Mouse (Mus musculus) retina, postnatal 1 day (tissue): ENCODE measurements around the gene Bcr.
"Not testable (repeated sequence)": the region's sequence is repeated elsewhere in the genome, so short reads cannot be mapped to it uniquely, and the experiment has no call there.

Experiments
- DNase-seq: peaks from one replicate; pipeline ENCODE4 v3.0.0-alpha.2; 2012

Gene Bcr

GRCm38 (mm10) chr10:75060217-75060842 lies at the start of gene Bcr:
TSS of gene Bcr (plus strand) at chr10:75060592.
- DNase-seq: peak; percentile 86

DNA sequence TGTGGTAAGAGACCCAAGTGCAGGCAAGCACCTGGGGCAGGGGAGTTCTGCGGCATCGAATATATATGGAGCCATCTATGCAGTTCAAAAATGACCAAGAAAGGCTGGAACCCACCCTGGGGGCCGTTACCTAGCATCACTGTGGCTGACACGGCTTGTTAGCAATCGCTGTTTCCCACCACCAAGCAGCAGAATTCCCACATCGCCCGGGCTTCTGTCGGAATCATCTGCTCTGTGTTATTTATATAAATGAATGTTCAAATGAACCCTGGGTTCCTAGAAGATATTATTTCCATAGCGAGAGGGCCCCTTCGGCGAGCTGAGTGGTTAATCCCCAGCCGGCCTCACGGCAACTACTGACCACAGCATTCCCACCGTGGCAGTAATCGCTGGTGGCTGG lies 49.7 kb upstream of the Bcr start:
- no peak for DNase-seq

DNA sequence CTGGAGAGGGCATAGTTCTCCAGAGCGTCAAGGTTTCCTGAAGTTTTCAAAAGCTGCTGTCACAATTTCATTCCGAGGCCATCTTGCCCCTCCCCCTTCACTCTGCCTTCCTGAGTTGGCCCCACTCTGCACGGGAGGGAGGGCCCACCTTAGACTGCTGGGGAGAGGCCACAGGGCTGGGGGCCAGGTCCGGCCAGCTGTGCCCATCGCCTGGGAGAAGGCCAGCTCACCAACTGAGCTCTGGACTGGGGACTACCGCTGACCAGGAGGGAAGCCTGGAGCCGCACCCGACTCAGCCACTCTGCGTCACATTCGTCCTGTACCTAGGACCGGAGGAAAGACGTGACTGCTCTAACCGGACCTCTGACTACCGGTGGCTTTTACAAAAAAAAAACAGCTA lies 44.9 kb upstream of the Bcr start:
- DNase-seq: no peak

GRCm38 (mm10) chr10:75016481-75016880 lies 43.9 kb upstream of the Bcr start:
- no peak for DNase-seq

- no peak for DNase-seq
Observed at GRCm38 (mm10) chr10:75020271-75020670, 40.1 kb upstream of the Bcr start.

- DNase-seq: peak; percentile 80
Observed at GRCm38 (mm10) chr10:75021138-75021537, 39.3 kb upstream of the Bcr start.

DNA sequence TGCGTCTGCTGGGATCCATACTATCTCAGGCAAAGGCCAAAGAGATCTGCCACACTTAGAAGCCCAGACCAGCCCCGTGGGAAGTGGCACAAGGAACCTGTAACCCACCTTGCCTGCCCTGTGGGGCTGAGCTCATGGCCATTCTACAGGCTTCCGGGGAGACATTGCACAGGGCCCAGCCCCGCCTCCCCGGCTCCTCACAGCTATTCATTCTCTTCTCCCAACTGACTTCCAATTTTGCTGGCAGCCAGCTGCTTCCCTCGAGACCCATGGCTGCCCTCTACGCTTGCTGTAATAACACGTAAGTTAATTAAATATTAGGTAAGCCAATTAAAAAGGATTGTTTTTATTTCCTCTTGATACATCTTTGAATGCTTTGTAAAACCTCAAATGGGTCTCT lies 33.9 kb upstream of the Bcr start:
- DNase-seq: no peak

- DNase-seq: no peak
Observed at GRCm38 (mm10) chr10:75028743-75029142, 31.6 kb upstream of the Bcr start.

- no peak for DNase-seq
Observed at GRCm38 (mm10) chr10:75029677-75030076, 30.7 kb upstream of the Bcr start.

DNA sequence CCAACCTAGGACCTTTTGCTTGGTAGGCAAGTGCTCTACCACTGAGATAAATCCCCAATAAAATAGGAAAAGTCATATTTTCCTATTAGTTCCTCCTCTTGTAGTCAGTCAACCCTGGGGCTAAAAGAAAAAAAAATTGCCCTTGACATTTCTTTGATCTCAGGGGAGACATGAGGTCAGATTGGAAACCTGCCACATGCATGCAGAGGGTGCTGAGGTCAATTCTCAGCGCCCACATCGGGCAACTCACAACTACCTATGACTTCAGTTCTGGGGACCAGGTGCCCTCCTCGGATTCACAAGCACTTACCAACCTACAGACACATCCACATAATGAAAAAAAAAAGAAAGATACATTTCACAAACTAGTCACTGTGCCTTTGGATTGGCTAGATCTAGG lies 30.2 kb upstream of the Bcr start:
- DNase-seq: no peak

DNA sequence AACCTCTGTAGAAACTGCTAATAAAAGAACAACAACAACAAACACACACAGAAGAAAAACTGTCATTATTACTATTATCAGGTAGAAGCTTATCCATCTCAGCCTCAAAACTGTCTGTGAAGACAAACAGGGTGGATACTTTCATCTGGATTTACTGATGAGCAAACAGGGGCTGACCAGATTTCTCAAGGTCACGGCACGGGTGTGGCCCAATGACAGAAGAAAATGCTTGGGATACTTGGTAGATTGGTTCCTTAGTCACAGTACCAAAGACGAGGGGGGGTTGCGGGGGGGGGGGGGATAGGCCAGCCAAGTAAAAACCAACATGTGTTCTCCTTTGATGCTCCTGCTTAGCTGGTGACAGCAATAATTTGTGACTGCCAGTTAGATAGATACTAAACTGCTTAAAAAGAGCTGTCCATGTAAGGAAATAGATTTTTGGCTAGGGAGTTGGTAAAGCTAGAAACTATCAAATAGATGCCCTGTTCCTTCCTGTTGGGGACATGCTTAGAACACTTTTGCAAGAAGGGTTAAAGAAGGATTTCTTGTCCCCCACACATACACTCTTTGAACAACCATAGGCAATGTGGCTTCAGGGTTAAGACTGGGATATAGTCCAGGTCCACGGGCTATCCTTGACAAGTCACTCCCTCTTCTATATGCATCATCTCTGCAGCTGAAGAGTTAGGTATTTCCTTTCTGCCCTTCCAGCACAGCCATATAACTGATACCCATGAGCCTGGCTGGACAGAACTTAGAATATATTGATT lies 28.9 kb upstream of the Bcr start:
- no peak for DNase-seq

DNA sequence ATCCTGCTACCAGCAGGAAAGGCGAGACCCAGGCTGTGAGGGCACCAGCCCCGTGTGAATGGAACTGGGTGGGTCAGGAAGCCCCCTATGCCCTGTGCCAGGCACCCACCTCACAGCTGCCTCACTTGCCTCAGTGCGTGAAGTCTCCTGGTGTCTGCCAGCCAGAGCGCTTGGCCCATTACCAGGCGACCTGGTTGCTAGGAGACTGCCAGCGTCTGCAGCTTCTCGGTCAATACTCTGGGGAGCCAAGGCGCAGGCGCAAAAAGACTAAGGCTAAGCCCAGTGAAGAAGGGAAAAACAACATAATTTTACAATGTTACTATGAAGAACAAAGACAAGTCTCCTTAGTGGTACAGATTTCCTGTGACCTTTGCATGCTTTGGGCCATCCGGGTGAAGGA lies 28.0 kb upstream of the Bcr start, which contains the start of gene Rsph14:
Gene Rsph14, minus strand, starts transcription at position 192 of the 400 bp plus-strand sequence.
- peak; percentile 96 for DNase-seq

DNA sequence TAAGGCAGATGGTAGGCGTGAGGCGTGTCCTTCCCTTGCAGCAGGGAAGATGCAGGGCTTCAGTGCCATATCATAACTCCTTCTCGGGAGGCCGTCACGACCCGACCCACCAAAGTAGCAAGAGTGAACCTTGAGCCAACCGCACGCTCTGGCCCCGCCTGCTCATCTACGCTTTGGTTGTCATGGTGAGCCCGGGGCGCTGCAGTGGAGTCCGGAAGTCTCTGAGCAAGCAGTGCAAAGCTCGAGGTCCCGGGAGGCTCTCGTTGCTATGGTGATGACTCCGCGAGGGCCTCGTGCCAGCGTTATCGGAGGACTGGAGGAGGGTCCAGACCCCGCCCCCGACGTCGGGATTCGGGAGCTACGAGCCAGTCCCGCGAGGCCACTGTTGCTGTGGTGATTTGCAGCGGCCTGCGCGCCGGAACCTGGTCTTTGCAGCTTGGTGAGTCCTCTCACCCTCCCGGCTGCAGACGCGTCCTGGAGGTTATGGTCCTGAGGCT lies 23.5 kb upstream of the Bcr start, which contains the start of gene Rab36:
Gene Rab36, plus strand, starts transcription at position 176 of the 497 bp plus-strand sequence.
- DNase-seq: peak; percentile 99

GRCm38 (mm10) chr10:75042060-75042459 lies 18.3 kb upstream of the Bcr start:
- DNase-seq: not testable (repeated sequence)

GRCm38 (mm10) chr10:75044459-75044858 lies 15.9 kb upstream of the Bcr start:
- no peak for DNase-seq

- no peak for DNase-seq
Observed at GRCm38 (mm10) chr10:75045831-75046230, 14.6 kb upstream of the Bcr start.

- DNase-seq: no peak
Observed at GRCm38 (mm10) chr10:75048711-75049110, 11.7 kb upstream of the Bcr start.

DNA sequence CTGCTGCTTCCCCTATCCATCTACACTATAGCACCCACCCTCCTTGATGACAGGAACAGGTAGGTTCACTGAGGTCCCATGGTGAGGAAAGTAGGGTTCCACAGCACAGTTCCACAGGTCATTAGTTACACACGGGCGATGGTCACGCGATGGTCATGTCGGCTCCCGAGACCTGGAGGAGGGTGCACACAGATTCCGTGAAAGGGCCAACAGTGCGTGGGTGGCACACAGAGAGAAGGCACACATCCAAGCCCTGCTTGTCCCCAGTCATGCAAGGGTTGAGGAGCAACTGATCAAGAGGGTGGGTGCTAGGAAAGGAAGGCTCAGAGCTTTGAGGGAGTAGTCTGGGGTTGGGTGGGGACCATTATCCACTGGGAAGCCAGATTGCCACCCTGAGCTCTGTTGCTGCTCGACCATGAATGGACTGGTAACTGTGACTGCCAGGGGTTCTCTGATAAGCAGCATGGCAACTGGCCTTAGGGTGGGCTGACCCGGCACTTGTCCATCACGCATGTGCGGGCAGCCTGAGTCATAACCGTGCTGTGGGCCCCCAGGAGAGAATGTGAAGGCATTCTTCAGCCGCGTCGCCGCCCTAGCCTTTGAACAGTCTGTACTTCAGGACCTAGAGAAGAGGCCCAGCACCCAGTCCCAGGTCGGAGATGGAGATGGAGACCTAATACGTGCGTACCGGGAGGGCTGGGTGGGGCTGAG lies 8.9 kb upstream of the Bcr start:
- no peak for DNase-seq

GRCm38 (mm10) chr10:75052902-75053301 lies 7.5 kb upstream of the Bcr start:
- no peak for DNase-seq

GRCm38 (mm10) chr10:75053655-75054054 lies 6.7 kb upstream of the Bcr start:
- no peak for DNase-seq

- DNase-seq: no peak
Observed at GRCm38 (mm10) chr10:75054125-75054524, 6.3 kb upstream of the Bcr start.

DNA sequence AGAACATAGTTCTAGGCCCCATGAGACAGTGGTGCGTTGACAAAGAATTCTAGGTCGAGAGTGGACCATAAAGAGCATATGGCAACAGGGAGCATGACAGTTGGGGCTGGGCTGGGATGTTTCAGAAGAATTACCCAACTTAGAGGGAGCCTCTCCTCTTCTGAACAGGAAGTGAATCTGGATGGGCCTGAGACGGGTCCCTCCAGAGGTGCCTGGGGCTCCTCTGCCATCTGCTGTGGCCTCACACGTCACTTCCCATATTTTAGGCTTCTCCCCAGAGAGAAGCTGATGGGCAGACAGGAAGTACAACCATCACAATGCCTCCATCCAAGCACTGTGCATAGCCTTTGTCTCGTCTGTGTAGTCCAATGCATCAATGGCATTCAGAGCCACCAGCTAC lies 4.7 kb upstream of the Bcr start:
- no peak for DNase-seq

- peak; percentile 46 for DNase-seq
Observed at GRCm38 (mm10) chr10:75056255-75056654, 4.1 kb upstream of the Bcr start.

GRCm38 (mm10) chr10:75058336-75058735 lies 2.1 kb upstream of the Bcr start:
- no peak for DNase-seq
